Mouse (Mus musculus): ENCODE measurements around the gene Grwd1. TPM values are rescaled to one million over a fixed set of nuclear protein-coding genes. Genes with fewer than 3 reads are reported as not detected.
A peak's percentile ranks its signal among the peaks of the same experiment; 100 is the strongest.

Gene Grwd1
- polyA plus RNA-seq, 1 experiment from 2014 or later, result 44.0 TPM

- no peak for ATAC-seq
- Histone ChIP-seq H3K4me2 (ENCODE audit: low read length) (peak overlapping the region; percentile 79), H3K4me1 (ENCODE audit: control insufficient read depth, insufficient read depth, low read depth, low read length) (peaks cover 46% of the 10 kb centered on the region), H3K27me3 (replicated peaks; ENCODE audit: control insufficient read depth, insufficient read depth, low read length) (no peaks in the 10 kb centered on the region), H3K9me3 (ENCODE audit: control insufficient read depth, low read length) (no peaks in the 10 kb centered on the region), H3K27ac (ENCODE audit: low read depth, low read length) (peak overlapping the region; percentile 60; the same call in 1 of the 2 replicates), H3K4me3 (ENCODE audit: low read length) (peak overlapping the region; percentile 72), H3K36me3 (ENCODE audit: control insufficient read depth, insufficient read depth, low read length) (no peaks in the 10 kb centered on the region), H3K9ac (ENCODE audit: low read depth, low read length) (peak overlapping the region; percentile 84)
- WGBS, result 8% methylated on average over 8 of the region's 8 CpGs
These were observed 38.4 kb upstream of the Grwd1 start for GRCm38 (mm10) chr7:45869107-45869670.

- no peak for ATAC-seq
- Histone ChIP-seq H3K36me3 (ENCODE audit: control insufficient read depth, insufficient read depth, low read length) (no peaks in the 10 kb centered on the region), H3K4me3 (ENCODE audit: low read length) (peak overlapping the region; percentile 72), H3K9ac (ENCODE audit: low read depth, low read length) (peak overlapping the region; percentile 89), H3K4me1 (ENCODE audit: control insufficient read depth, insufficient read depth, low read depth, low read length) (peaks cover 39% of the 10 kb centered on the region), H3K27me3 (replicated peaks; ENCODE audit: control insufficient read depth, insufficient read depth, low read length) (no peaks in the 10 kb centered on the region), H3K4me2 (ENCODE audit: low read length) (peak overlapping the region; percentile 79), H3K9me3 (ENCODE audit: control insufficient read depth, low read length) (no peaks in the 10 kb centered on the region), H3K27ac (ENCODE audit: low read depth, low read length) (no peak overlapping the region)
- WGBS, result 8% methylated on average over 2 of the region's 2 CpGs
These were observed 37.1 kb upstream of the Grwd1 start for GRCm38 (mm10) chr7:45867871-45868270.

- WGBS, result 1% methylated on average over 82 of the region's 117 CpGs
- peak overlapping the region; percentile 79 for H3K4me2 ChIP-seq (ENCODE audit: low read length)
- H3K4me3 ChIP-seq (ENCODE audit: low read length), result peak overlapping the region; percentile 72
- H3K27ac ChIP-seq (ENCODE audit: low read depth, low read length), result peak overlapping the region; percentile 71
- peaks cover 36% of the 10 kb centered on the region for H3K4me1 ChIP-seq (ENCODE audit: control insufficient read depth, insufficient read depth, low read depth, low read length)
- H3K9me3 ChIP-seq (ENCODE audit: control insufficient read depth, low read length), result no peaks in the 10 kb centered on the region
- H3K27me3 ChIP-seq (replicated peaks; ENCODE audit: control insufficient read depth, insufficient read depth, low read length), result no peaks in the 10 kb centered on the region
- peak; percentile 45 for ATAC-seq
- H3K36me3 ChIP-seq (ENCODE audit: control insufficient read depth, insufficient read depth, low read length), result no peaks in the 10 kb centered on the region; the same call in 1 of the 2 replicates
- peak overlapping the region; percentile 89 for H3K9ac ChIP-seq (ENCODE audit: low read depth, low read length)
These were observed 35.5 kb upstream of the Grwd1 start for GRCm38 (mm10) chr7:45865925-45866910.

- H3K4me3 ChIP-seq (ENCODE audit: low read length), result no peak overlapping the region
- H3K27ac ChIP-seq (ENCODE audit: low read depth, low read length), result no peak overlapping the region
- H3K36me3 ChIP-seq (ENCODE audit: control insufficient read depth, insufficient read depth, low read length), result no peaks in the 10 kb centered on the region; the same call in 1 of the 2 replicates
- H3K9me3 ChIP-seq (ENCODE audit: control insufficient read depth, low read length), result no peaks in the 10 kb centered on the region
- ATAC-seq, result no peak
- no peak overlapping the region for H3K9ac ChIP-seq (ENCODE audit: low read depth, low read length)
- H3K4me2 ChIP-seq (ENCODE audit: low read length), result no peak overlapping the region
- H3K27me3 ChIP-seq (replicated peaks; ENCODE audit: control insufficient read depth, insufficient read depth, low read length), result no peaks in the 10 kb centered on the region; the same call in 1 of the 2 replicates
- WGBS, result 60% methylated on average over 3 of the region's 3 CpGs
- H3K4me1 ChIP-seq (ENCODE audit: control insufficient read depth, insufficient read depth, low read depth, low read length), result peaks cover 22% of the 10 kb centered on the region
These were observed 33.7 kb upstream of the Grwd1 start for GRCm38 (mm10) chr7:45864435-45864834.

- no peaks in the 10 kb centered on the region; the same call in 1 of the 2 replicates for H3K36me3 ChIP-seq (ENCODE audit: control insufficient read depth, insufficient read depth, low read length)
- H3K4me1 ChIP-seq (ENCODE audit: control insufficient read depth, insufficient read depth, low read depth, low read length), result peaks cover 12% of the 10 kb centered on the region
- 87% methylated on average over 7 of the region's 7 CpGs for WGBS
- no peak overlapping the region for H3K27ac ChIP-seq (ENCODE audit: low read depth, low read length)
- no peak overlapping the region for H3K4me3 ChIP-seq (ENCODE audit: low read length)
- no peak overlapping the region for H3K9ac ChIP-seq (ENCODE audit: low read depth, low read length)
- no peak overlapping the region for H3K4me2 ChIP-seq (ENCODE audit: low read length)
- H3K9me3 ChIP-seq (ENCODE audit: control insufficient read depth, low read length), result no peaks in the 10 kb centered on the region
- peaks cover 8% of the 10 kb centered on the region for H3K27me3 ChIP-seq (replicated peaks; ENCODE audit: control insufficient read depth, insufficient read depth, low read length)
- no peak for ATAC-seq
These were observed 32.1 kb upstream of the Grwd1 start for GRCm38 (mm10) chr7:45862804-45863203.

GRCm38 (mm10) chr7:45859008-45859407, 28.3 kb upstream of the Grwd1 start:
- Histone ChIP-seq H3K27me3 (replicated peaks; ENCODE audit: control insufficient read depth, insufficient read depth, low read length) (peaks cover 17% of the 10 kb centered on the region), H3K36me3 (ENCODE audit: control insufficient read depth, insufficient read depth, low read length) (no peaks in the 10 kb centered on the region; the same call in 1 of the 2 replicates), H3K4me2 (ENCODE audit: low read length) (no peak overlapping the region), H3K4me3 (ENCODE audit: low read length) (no peak overlapping the region), H3K9me3 (ENCODE audit: control insufficient read depth, low read length) (no peaks in the 10 kb centered on the region), H3K9ac (ENCODE audit: low read depth, low read length) (no peak overlapping the region), H3K4me1 (ENCODE audit: control insufficient read depth, insufficient read depth, low read depth, low read length) (peaks cover 8% of the 10 kb centered on the region), H3K27ac (ENCODE audit: low read depth, low read length) (no peak overlapping the region)
- ATAC-seq, result no peak
- WGBS, result 71% methylated on average over 4 of the region's 4 CpGs

GRCm38 (mm10) chr7:45856950-45857901, 26.5 kb upstream of the Grwd1 start:
- Histone ChIP-seq H3K9ac (ENCODE audit: low read depth, low read length) (peak overlapping the region; percentile 15; the same call in 1 of the 2 replicates), H3K9me3 (ENCODE audit: control insufficient read depth, low read length) (no peaks in the 10 kb centered on the region), H3K36me3 (ENCODE audit: control insufficient read depth, insufficient read depth, low read length) (no peaks in the 10 kb centered on the region; the same call in 1 of the 2 replicates), H3K27me3 (replicated peaks; ENCODE audit: control insufficient read depth, insufficient read depth, low read length) (peaks cover 17% of the 10 kb centered on the region), H3K27ac (ENCODE audit: low read depth, low read length) (no peak overlapping the region), H3K4me1 (ENCODE audit: control insufficient read depth, insufficient read depth, low read depth, low read length) (peaks cover 8% of the 10 kb centered on the region), H3K4me2 (ENCODE audit: low read length) (peak overlapping the region; percentile 52), H3K4me3 (ENCODE audit: low read length) (peak overlapping the region; percentile 29)
- ATAC-seq, result peak; percentile 46; the same call in 1 of the 2 replicates
- 6% methylated on average over 30 of the region's 30 CpGs for WGBS

- no peak overlapping the region for H3K4me2 ChIP-seq (ENCODE audit: low read length)
- peaks cover 8% of the 10 kb centered on the region for H3K4me1 ChIP-seq (ENCODE audit: control insufficient read depth, insufficient read depth, low read depth, low read length)
- H3K9me3 ChIP-seq (ENCODE audit: control insufficient read depth, low read length), result no peaks in the 10 kb centered on the region
- H3K27ac ChIP-seq (ENCODE audit: low read depth, low read length), result no peak overlapping the region
- WGBS, result 84% methylated on average over 12 of the region's 12 CpGs
- no peak overlapping the region for H3K4me3 ChIP-seq (ENCODE audit: low read length)
- no peaks in the 10 kb centered on the region; the same call in 1 of the 2 replicates for H3K36me3 ChIP-seq (ENCODE audit: control insufficient read depth, insufficient read depth, low read length)
- ATAC-seq, result no peak
- peaks cover 9% of the 10 kb centered on the region for H3K27me3 ChIP-seq (replicated peaks; ENCODE audit: control insufficient read depth, insufficient read depth, low read length)
- H3K9ac ChIP-seq (ENCODE audit: low read depth, low read length), result no peak overlapping the region
These were observed 22.3 kb upstream of the Grwd1 start for GRCm38 (mm10) chr7:45853089-45853488.
